Comparison of ENCODE assay signal across 22 mouse cellular contexts in the genomic region with DNA sequence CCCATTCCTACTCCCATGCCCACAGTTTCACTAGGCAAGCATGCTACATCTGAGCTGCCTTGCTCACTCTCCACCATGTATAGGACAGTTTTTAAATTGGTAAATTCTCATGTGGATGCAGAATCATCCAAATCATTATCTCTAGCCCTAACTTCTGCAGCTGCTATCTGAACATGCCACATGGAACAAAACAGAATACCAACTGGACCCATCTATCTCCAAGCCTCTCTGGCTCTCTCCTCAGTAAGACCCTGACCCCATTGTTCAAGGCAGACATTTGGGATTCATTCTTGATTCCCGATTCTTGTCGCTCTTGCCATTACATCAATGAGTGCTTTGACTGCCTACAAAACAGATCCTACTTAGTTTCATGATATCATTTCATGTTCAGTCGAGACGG. TPM values are rescaled to one million over a fixed set of nuclear protein-coding genes. Genes with fewer than 3 reads are reported as not detected.
"Had no signal": no experiment of that assay in that cellular context is flagged by ENCODE, and none has a peak within 500 bp of the region (broad histone marks: within the 10 kb centered on the region; RNA-seq: fewer than 3 reads in every experiment).

No protein-coding gene starts in this region.

- H3K9me3 ChIP-seq: midbrain, embryonic 10.5 days; midbrain, embryonic 12.5 days; neural tube, embryonic 13.5 days; neural tube, embryonic 15.5 days had no signal

- ATAC-seq: midbrain, embryonic 16.5 days had no signal

- DNase-seq: lung, adult 18-20 months; lung, embryonic 14.5 days; lung, postnatal 10 days; lung, postnatal 4 days; midbrain, embryonic 14.5 days; retina, postnatal 1 day; right cerebral cortex, adult 18-20 months; right cerebral cortex, postnatal 25 days; right cerebral cortex, postnatal 4 days; spleen, adult 18-20 months; thymus, adult 18-20 months; thymus, postnatal 14 days; thymus, postnatal 36 days had no signal

- H3K27me3 ChIP-seq: midbrain, embryonic 12.5 days; neural tube, embryonic 13.5 days; neural tube, embryonic 15.5 days had no signal

- H3K4me3 ChIP-seq: midbrain, embryonic 10.5 days; midbrain, embryonic 12.5 days; myocyte; neural tube, embryonic 13.5 days; neural tube, embryonic 15.5 days had no signal

- H3K4me2 ChIP-seq: lung, embryonic 14.5 days; midbrain, embryonic 12.5 days; neural tube, embryonic 13.5 days; neural tube, embryonic 15.5 days had no signal

- H3K4me1 ChIP-seq: midbrain, embryonic 12.5 days; neural tube, embryonic 13.5 days; neural tube, embryonic 15.5 days had no signal

- H3K36me3 ChIP-seq: midbrain, embryonic 10.5 days; midbrain, embryonic 12.5 days; neural tube, embryonic 13.5 days; neural tube, embryonic 15.5 days had no signal

- H3K27ac ChIP-seq: midbrain, embryonic 10.5 days; midbrain, embryonic 12.5 days; neural tube, embryonic 13.5 days; neural tube, embryonic 15.5 days had no signal

- H3K9ac ChIP-seq: lung, embryonic 14.5 days; midbrain, embryonic 12.5 days; neural tube, embryonic 13.5 days; neural tube, embryonic 15.5 days had no signal

RNA-seq across cellular contexts. Expression of a gene that starts 2.1 kb away (rescaled TPM):
- polyA plus RNA-seq: midbrain, embryonic 14.5 days; myocyte; neural tube, embryonic 15.5 days; small intestine, adult 2 months; thymus, postnatal 0 days had no signal

RNA-seq across cellular contexts. Expression of a gene that starts 59.8 kb away (rescaled TPM):
- polyA plus RNA-seq: stomach, embryonic 16.5 days had no signal
